Mouse (Mus musculus) A20 (cell line): ENCODE results near the gene Eme1.
A peak's percentile ranks its signal among the peaks of the same experiment; 100 is the strongest.

Experiments used
- DNase-seq: peaks from one replicate; pipeline ENCODE4 v3.0.0-alpha.2; 2011; ENCODE audit warnings: low read depth, low spot score

Eme1 gene

DNA sequence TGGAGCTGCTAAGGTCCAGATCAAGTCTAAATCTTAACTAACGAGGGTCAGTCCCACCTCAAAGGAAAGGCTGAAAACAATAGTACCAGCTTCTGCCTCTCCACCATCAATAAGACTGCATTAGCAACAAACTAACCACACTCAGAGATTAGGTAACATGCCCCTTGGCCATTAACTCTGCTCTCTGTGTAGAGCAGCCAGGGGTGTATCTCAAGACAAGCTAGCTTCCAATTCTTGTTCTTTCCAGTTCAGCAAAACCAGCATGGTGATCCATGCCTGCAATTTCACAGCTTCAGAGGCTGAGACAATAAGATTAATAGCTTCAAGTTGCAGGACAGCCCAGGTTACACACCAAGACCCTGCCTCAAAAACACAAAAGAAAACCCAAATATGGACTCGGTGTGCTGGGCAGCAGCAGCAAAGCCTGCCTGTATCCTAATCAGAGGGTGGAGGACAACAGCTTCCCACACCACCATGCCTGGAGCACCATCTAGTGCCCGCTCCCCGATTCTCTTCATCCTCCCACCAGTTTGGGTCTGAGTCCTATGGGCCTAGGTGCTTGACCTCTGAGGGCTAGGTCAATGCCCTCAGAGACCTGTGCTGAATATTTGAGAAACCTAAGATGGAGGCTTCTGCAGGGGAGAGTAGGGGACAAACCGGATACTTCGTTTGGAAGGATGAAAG, 55.2 kb downstream of the Eme1 start:
- peak; percentile 26 for DNase-seq

DNA sequence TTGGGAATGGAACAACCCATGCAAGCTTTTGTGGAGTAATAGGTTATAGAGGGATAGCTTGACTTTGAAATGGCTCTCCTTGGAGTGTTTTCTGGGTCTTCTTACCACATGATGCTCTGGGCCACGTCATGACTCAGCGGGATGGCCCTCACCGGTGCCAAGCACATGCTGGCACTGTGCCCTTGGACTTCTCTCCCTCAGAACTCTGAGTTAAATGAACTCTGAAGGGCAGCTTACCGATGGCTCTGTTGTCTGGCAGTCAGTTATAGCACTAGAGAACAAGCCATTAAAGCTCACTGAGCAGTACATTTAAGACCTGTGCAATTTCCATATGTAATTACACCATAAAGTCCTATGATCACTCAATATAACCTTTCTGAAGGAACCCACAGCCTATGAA, 56.4 kb downstream of the Eme1 start:
- DNase-seq, result no peak

DNA sequence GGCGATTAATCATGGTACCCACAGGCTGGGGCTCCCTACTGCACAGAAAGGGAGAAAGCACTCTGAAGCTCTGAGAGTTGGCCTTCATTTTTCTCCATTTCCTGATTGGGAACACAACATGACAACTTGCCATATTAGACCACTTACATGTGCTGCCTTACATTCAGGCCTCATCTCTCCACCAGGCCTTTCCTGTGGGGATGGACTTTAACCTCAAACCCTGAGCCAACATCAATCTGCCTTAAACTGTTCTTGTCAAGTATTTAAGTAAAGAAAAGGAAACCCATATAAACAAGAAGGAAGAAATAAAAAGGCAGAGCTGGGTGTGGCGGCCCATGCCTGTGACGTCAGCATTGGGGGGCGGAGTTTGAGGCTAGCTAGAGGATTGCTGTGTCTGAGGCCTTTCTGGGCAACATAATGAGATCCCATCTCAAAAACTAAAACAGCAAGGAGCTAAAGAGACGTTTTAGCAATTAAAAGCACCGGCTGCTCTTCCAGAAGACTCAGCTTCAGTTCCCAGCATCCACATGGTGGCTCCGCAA, 57.4 kb downstream of the Eme1 start:
- DNase-seq, result peak; percentile 45
